Mouse (Mus musculus) heart, postnatal 0 days (tissue): ENCODE measurements at regions not wholly inside any gene's neighbourhood (a gene's known extent, or its start where the extent isn't known, plus 50 kb on each side); places are given as distances from the start of the nearest gene placed in this dataset.

Source experiments
- ATAC-seq: fragments of 200-750 bp; cut with Nextera tagmentation; 2 replicates; pipeline ENCODE4 v1.8.0; 2017; ENCODE audit warnings: low read depth, moderate number of reproducible peaks, moderate library complexity; ENCODE audit not compliant: insufficient read depth
- DNase-seq: peaks from one replicate; pipeline ENCODE4 v3.0.0-alpha.2; 2016; ENCODE audit warnings: low spot score
- H3K27ac ChIP-seq: fragments of 300-500 bp; sonication (generic); 2 replicates; pipeline ENCODE4 v1.5.1; 2014; ENCODE audit warnings: low read depth, mild to moderate bottlenecking
- H3K27me3 ChIP-seq: fragments of 300-500 bp; sonication (generic); 2 replicates; pipeline ENCODE4 v1.6.1; 2014; ENCODE audit warnings: low read length, mixed read lengths; ENCODE audit not compliant: control insufficient read depth, insufficient read depth
- H3K36me3 ChIP-seq: fragments of 300-500 bp; sonication (generic); replicated peaks from 2 replicates; pipeline ENCODE4 v1.6.1; 2014; ENCODE audit warnings: low read length, mixed read lengths; ENCODE audit not compliant: control insufficient read depth, insufficient read depth
- H3K4me1 ChIP-seq: fragments of 300-500 bp; sonication (generic); 2 replicates; pipeline ENCODE4 v1.6.1; 2014; ENCODE audit warnings: antibody characterized with exemption; ENCODE audit not compliant: control insufficient read depth, insufficient read depth
- H3K4me2 ChIP-seq: fragments of 300-500 bp; sonication (generic); 2 replicates; pipeline ENCODE4 v1.6.1; 2014; ENCODE audit warnings: low read depth, mild to moderate bottlenecking, low read length, moderate library complexity
- H3K4me3 ChIP-seq: fragments of 300-500 bp; sonication (generic); 2 replicates; pipeline ENCODE4 v1.5.1; 2014; ENCODE audit warnings: low read depth, low read length
- H3K9ac ChIP-seq: fragments of 300-500 bp; sonication (generic); replicated peaks from 2 replicates; pipeline ENCODE4 v1.6.1; 2014; ENCODE audit warnings: low read depth, low read length, mixed read lengths
- H3K9me3 ChIP-seq: fragments of 300-500 bp; sonication (generic); replicated peaks from 2 replicates; pipeline ENCODE4 v1.6.1; 2016; ENCODE audit warnings: low read length; ENCODE audit not compliant: control insufficient read depth
- CTCF ChIP-seq: IDR thresholded peaks from 2 replicates; pipeline ENCODE4 v1.5.1; 2016; ENCODE audit warnings: antibody characterized with exemption, control low read depth, low read depth
- EP300 ChIP-seq: IDR thresholded peaks from 2 replicates; pipeline ENCODE4 v1.6.1; 2016; ENCODE audit warnings: antibody characterized with exemption, low read depth
- whole genome bisulfite sequencing: fragments of 180-500 bp; shearing (Covaris S2); extraction: QIAGEN DNeasy Blood & Tissue Kit; methylation state at CpG from one replicate; pipeline ENCODE4 v1.1.7; 2014; 5-methylcytosine and 5-hydroxymethylcytosine counted together

- no peak overlapping the region for H3K27ac ChIP-seq
- no peak overlapping the region for H3K4me3 ChIP-seq
- no peak for ATAC-seq
- 78% methylated on average over 4 of the region's 4 CpGs for WGBS
- H3K36me3 ChIP-seq, result no peaks in the 10 kb centered on the region
- H3K4me2 ChIP-seq, result no peak overlapping the region
- no peaks in the 10 kb centered on the region for H3K27me3 ChIP-seq
- no peaks in the 10 kb centered on the region for H3K4me1 ChIP-seq
- TF ChIP-seq EP300, result no peak
- no peak for TF ChIP-seq CTCF
- DNase-seq, result no peak
- no peak overlapping the region for H3K9ac ChIP-seq
- H3K9me3 ChIP-seq, result no peaks in the 10 kb centered on the region
Measured at GRCm38 (mm10) chr2:17123626-17124025, 607.6 kb downstream of the Nebl start.

GRCm38 (mm10) chr2:17117292-17117691, 614.0 kb downstream of the Nebl start:
- TF ChIP-seq CTCF (no peak), EP300 (no peak)
- Histone ChIP-seq H3K9ac (no peak overlapping the region), H3K4me3 (no peak overlapping the region), H3K4me2 (no peak overlapping the region), H3K27ac (no peak overlapping the region), H3K9me3 (no peaks in the 10 kb centered on the region), H3K4me1 (no peaks in the 10 kb centered on the region), H3K36me3 (no peaks in the 10 kb centered on the region), H3K27me3 (no peaks in the 10 kb centered on the region)
- 71% methylated on average over 2 of the region's 2 CpGs for WGBS
- ATAC-seq (no peak), DNase-seq (no peak)

GRCm38 (mm10) chr2:17111177-17111576, 620.1 kb downstream of the Nebl start:
- Histone ChIP-seq H3K4me1 (no peaks in the 10 kb centered on the region), H3K9ac (no peak overlapping the region), H3K4me2 (no peak overlapping the region), H3K36me3 (no peaks in the 10 kb centered on the region), H3K27ac (no peak overlapping the region), H3K4me3 (no peak overlapping the region), H3K9me3 (no peaks in the 10 kb centered on the region), H3K27me3 (no peaks in the 10 kb centered on the region)
- DNase-seq (no peak), ATAC-seq (no peak)
- 22% methylated on average over 1 of the region's 1 CpGs for WGBS
- TF ChIP-seq CTCF (no peak), EP300 (no peak)

DNA sequence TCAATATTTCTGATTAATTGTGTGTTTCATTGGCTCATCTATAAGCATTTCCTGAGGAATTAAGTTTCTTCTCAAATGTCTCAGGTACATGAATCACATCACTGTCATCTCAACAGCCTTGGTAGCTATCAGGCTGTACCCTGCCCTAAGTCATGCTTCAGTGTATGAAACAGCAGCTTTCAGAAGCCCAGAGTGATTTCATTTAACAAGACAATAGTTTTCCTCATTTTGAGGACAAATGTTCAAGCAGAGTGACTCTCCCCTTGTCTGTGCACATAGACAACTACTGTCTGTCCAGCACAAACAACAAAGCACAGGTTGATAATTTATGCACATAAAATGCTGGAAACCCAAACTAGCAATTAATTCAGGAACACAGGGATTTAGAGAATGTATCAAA, 630.1 kb downstream of the Nebl start:
- no peak overlapping the region for H3K4me2 ChIP-seq
- no peak for DNase-seq
- no peak overlapping the region for H3K9ac ChIP-seq
- no peaks in the 10 kb centered on the region for H3K27me3 ChIP-seq
- ATAC-seq, result no peak
- H3K9me3 ChIP-seq, result peaks cover 17% of the 10 kb centered on the region
- H3K36me3 ChIP-seq, result no peaks in the 10 kb centered on the region
- H3K4me1 ChIP-seq, result no peaks in the 10 kb centered on the region
- no peak overlapping the region for H3K4me3 ChIP-seq
- no peak overlapping the region for H3K27ac ChIP-seq
- TF ChIP-seq CTCF, result no peak
- no peak for TF ChIP-seq EP300

DNA sequence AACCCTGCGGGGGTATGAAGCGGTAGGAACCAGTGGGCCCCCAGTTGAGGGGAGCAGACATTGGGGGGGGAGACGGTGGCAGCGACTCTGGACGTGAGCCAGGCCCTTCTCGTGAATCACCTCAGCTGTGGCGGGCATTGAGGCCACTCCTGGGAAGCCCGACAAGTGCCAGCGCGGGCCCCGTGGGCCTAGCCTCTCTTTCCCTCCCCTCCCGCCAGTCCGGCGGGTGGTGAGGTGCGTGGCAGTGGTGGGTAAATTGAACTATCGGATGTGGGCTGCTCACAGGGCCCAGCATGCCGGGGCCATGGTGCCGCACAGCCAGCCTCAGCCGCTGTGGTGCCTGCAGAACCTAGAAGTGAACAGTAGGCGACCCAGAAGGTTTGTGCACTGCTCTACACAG, 633.7 kb downstream of the Nebl start:
- no peak for DNase-seq
- H3K4me3 ChIP-seq, result no peak overlapping the region
- TF ChIP-seq CTCF, result no peak
- no peak for TF ChIP-seq EP300
- no peak overlapping the region for H3K27ac ChIP-seq
- 71% methylated on average over 18 of the region's 20 CpGs for WGBS
- H3K9ac ChIP-seq, result no peak overlapping the region
- no peaks in the 10 kb centered on the region for H3K27me3 ChIP-seq
- no peaks in the 10 kb centered on the region for H3K4me1 ChIP-seq
- H3K4me2 ChIP-seq, result no peak overlapping the region
- peaks cover 17% of the 10 kb centered on the region for H3K9me3 ChIP-seq
- no peaks in the 10 kb centered on the region for H3K36me3 ChIP-seq
- ATAC-seq, result no peak

GRCm38 (mm10) chr2:17091454-17091853, 639.8 kb downstream of the Nebl start:
- no peak overlapping the region for H3K9ac ChIP-seq
- TF ChIP-seq EP300, result no peak
- TF ChIP-seq CTCF, result no peak
- DNase-seq, result no peak
- H3K4me3 ChIP-seq, result no peak overlapping the region
- H3K4me1 ChIP-seq, result no peaks in the 10 kb centered on the region
- no peak overlapping the region for H3K4me2 ChIP-seq
- H3K27ac ChIP-seq, result no peak overlapping the region
- H3K36me3 ChIP-seq, result no peaks in the 10 kb centered on the region
- WGBS, result 8% methylated on average over 1 of the region's 1 CpGs
- no peaks in the 10 kb centered on the region for H3K27me3 ChIP-seq
- H3K9me3 ChIP-seq, result no peaks in the 10 kb centered on the region
- no peak for ATAC-seq
